Mouse (Mus musculus) Patski (cell line): ENCODE measurements at regions not wholly inside any gene's neighbourhood (a gene's known extent, or its start where the extent isn't known, plus 50 kb on each side); places are given as distances from the start of the nearest gene placed in this dataset.

Source experiments
- ATAC-seq: fragments of 100-300 bp; one replicate; pipeline ENCODE4 v1.8.0; 2021
- CTCF ChIA-PET: fragments of 350-600 bp; sonication (Branson Sonifier 250); formaldehyde crosslinking; loops from one replicate; lab custom pipeline; 2022; ENCODE audit warnings: inconsistent platforms; lab: Charles Lee
- POLR2A ChIA-PET: fragments of 350-600 bp; sonication (Branson Sonifier 250); formaldehyde crosslinking; loops from one replicate; lab custom pipeline; 2022; ENCODE audit warnings: antibody characterized with exemption, inconsistent platforms; lab: Charles Lee
- DNase-seq: peaks from one replicate; pipeline ENCODE4 v3.0.0-alpha.2; 2011; ENCODE audit warnings: low read depth, low spot score
- H3K27me3 ChIP-seq: fragments of 371-371 bp; one replicate; pipeline ENCODE4 v1.5.1; 2021
- CTCF ChIP-seq: fragments of 100-300 bp; IDR thresholded peaks from one replicate; pipeline ENCODE4 v1.5.1; 2021
- in situ Hi-C: fragments of 300-500 bp; cut with MboI; formaldehyde crosslinking; loops from 3 replicates; pipeline ENCODE4 v1.11.1; 2018; ENCODE audit warnings: low pct_unique_long_range_greater_than_20kb, mixed read lengths

- H3K27me3 ChIP-seq: no peaks in the 10 kb centered on the region
- ATAC-seq: no peak
- no peak for TF ChIP-seq CTCF
- DNase-seq: no peak
- POLR2A ChIA-PET: no interaction called here
- CTCF ChIA-PET: no interaction called here
- in situ Hi-C loops: no loop called here
These were observed 503.3 kb upstream of the Klf4 start for GRCm38 (mm10) chr4:56035543-56035942.

- no peak for TF ChIP-seq CTCF
- CTCF ChIA-PET: no interaction called here
- in situ Hi-C loops: no loop called here
- POLR2A ChIA-PET: no interaction called here
- no peak for ATAC-seq
- DNase-seq: no peak
- no peaks in the 10 kb centered on the region for H3K27me3 ChIP-seq
These were observed 496.2 kb upstream of the Klf4 start for GRCm38 (mm10) chr4:56028441-56028840.

GRCm38 (mm10) chr4:56027258-56027657, 495.0 kb upstream of the Klf4 start:
- DNase-seq: no peak
- no peak for ATAC-seq
- in situ Hi-C loops: no loop called here
- H3K27me3 ChIP-seq: no peaks in the 10 kb centered on the region
- ChIA-PET POLR2A (no interaction called here), CTCF (no interaction called here)
- TF ChIP-seq CTCF: no peak

- no peak for ATAC-seq
- in situ Hi-C loops: no loop called here
- ChIA-PET CTCF (no interaction called here), POLR2A (no interaction called here)
- no peak for DNase-seq
- H3K27me3 ChIP-seq: no peaks in the 10 kb centered on the region
- no peak for TF ChIP-seq CTCF
These were observed 492.2 kb upstream of the Klf4 start for GRCm38 (mm10) chr4:56024478-56024877.

- TF ChIP-seq CTCF: no peak
- in situ Hi-C loops: no loop called here
- ChIA-PET POLR2A (no interaction called here), CTCF (interaction anchor here (1.0 to 2.2 kb wide), 2 partner anchors 12 kb away, joined by 4 to 7 read pairs; no protein-coding TSS in a partner anchor)
- no peaks in the 10 kb centered on the region for H3K27me3 ChIP-seq
- DNase-seq: no peak
- no peak for ATAC-seq
These were observed 485.9 kb upstream of the Klf4 start for GRCm38 (mm10) chr4:56018212-56018611.

GRCm38 (mm10) chr4:56015481-56015880, 483.2 kb upstream of the Klf4 start:
- POLR2A ChIA-PET: no interaction called here
- CTCF ChIA-PET: no interaction called here
- ATAC-seq (no peak), DNase-seq (no peak)
- H3K27me3 ChIP-seq: no peaks in the 10 kb centered on the region
- in situ Hi-C loops: no loop called here
- TF ChIP-seq CTCF: no peak

GRCm38 (mm10) chr4:56008287-56008686, 476.0 kb upstream of the Klf4 start:
- no peak for DNase-seq
- in situ Hi-C loops: no loop called here
- ChIA-PET CTCF (interaction anchor here (1.0 kb wide), 1 partner anchor 80 kb away, joined by 3 read pairs; no protein-coding TSS in a partner anchor), POLR2A (interaction anchor here (0.6 kb wide), 1 partner anchor 230 kb away, joined by 3 read pairs; no protein-coding TSS in a partner anchor)
- no peaks in the 10 kb centered on the region for H3K27me3 ChIP-seq
- no peak for ATAC-seq
- TF ChIP-seq CTCF: no peak

- H3K27me3 ChIP-seq: no peaks in the 10 kb centered on the region
- in situ Hi-C loops: no loop called here
- no peak for ATAC-seq
- no peak for DNase-seq
- no peak for TF ChIP-seq CTCF
- ChIA-PET POLR2A (interaction anchor here (0.5 to 0.6 kb wide), 2 partner anchors 10 to 411 kb away, joined by 3 read pairs; no protein-coding TSS in a partner anchor), CTCF (no interaction called here)
These were observed 472.0 kb upstream of the Klf4 start for GRCm38 (mm10) chr4:56004227-56004626.

GRCm38 (mm10) chr4:56001312-56001731, 469.1 kb upstream of the Klf4 start:
- DNase-seq (peak; percentile 4), ATAC-seq (no peak)
- ChIA-PET POLR2A (interaction anchor here (1.2 kb wide), 1 partner anchor 45 kb away, joined by 3 read pairs; no protein-coding TSS in a partner anchor), CTCF (no interaction called here)
- no peaks in the 10 kb centered on the region for H3K27me3 ChIP-seq
- no peak for TF ChIP-seq CTCF
- in situ Hi-C loops: no loop called here

GRCm38 (mm10) chr4:55984026-55984425, 451.8 kb upstream of the Klf4 start:
- CTCF ChIA-PET: no interaction called here
- TF ChIP-seq CTCF: no peak
- POLR2A ChIA-PET: no interaction called here
- DNase-seq (no peak), ATAC-seq (no peak)
- no peaks in the 10 kb centered on the region for H3K27me3 ChIP-seq
- in situ Hi-C loops: no loop called here

GRCm38 (mm10) chr4:55978539-55978938, 446.3 kb upstream of the Klf4 start:
- in situ Hi-C loops: no loop called here
- ATAC-seq (no peak), DNase-seq (no peak)
- TF ChIP-seq CTCF: no peak
- POLR2A ChIA-PET: no interaction called here
- CTCF ChIA-PET: interaction anchor here (1.2 kb wide), 1 partner anchor 10 kb away, joined by 3 read pairs; no protein-coding TSS in a partner anchor
- no peaks in the 10 kb centered on the region for H3K27me3 ChIP-seq

- ATAC-seq (no peak), DNase-seq (no peak)
- ChIA-PET CTCF (no interaction called here), POLR2A (no interaction called here)
- H3K27me3 ChIP-seq: no peaks in the 10 kb centered on the region
- in situ Hi-C loops: no loop called here
- no peak for TF ChIP-seq CTCF
These were observed 444.0 kb upstream of the Klf4 start for GRCm38 (mm10) chr4:55976265-55976664.
